Mouse (Mus musculus) neural tube, embryonic 13.5 days (tissue): ENCODE data around the gene Zfand3. TPM values are rescaled to one million over a fixed set of nuclear protein-coding genes. Genes with fewer than 3 reads are reported as not detected.

ENCODE experiments used
- ATAC-seq: fragments of 200-750 bp; cut with Nextera tagmentation; 2 replicates; pipeline ENCODE4 v1.8.0; 2017; ENCODE audit warnings: low read depth, mild to moderate bottlenecking, moderate TSS enrichment, moderate library complexity
- H3K27ac ChIP-seq: fragments of 300-500 bp; sonication (generic); replicated peaks from 2 replicates; pipeline ENCODE4 v1.5.1; 2015; ENCODE audit warnings: moderate library complexity, mild to moderate bottlenecking, inconsistent platforms
- H3K27me3 ChIP-seq: fragments of 300-500 bp; sonication (generic); 2 replicates; pipeline ENCODE4 v1.6.1; 2015; ENCODE audit warnings: mild to moderate bottlenecking, inconsistent platforms
- H3K36me3 ChIP-seq: fragments of 300-500 bp; sonication (generic); 2 replicates; pipeline ENCODE4 v1.6.1; 2015; ENCODE audit warnings: mild to moderate bottlenecking, inconsistent platforms
- H3K4me1 ChIP-seq: fragments of 300-500 bp; sonication (generic); replicated peaks from 2 replicates; pipeline ENCODE4 v1.6.1; 2015; ENCODE audit warnings: inconsistent platforms
- H3K4me2 ChIP-seq: fragments of 300-500 bp; sonication (generic); 2 replicates; pipeline ENCODE4 v1.6.1; 2015; ENCODE audit warnings: inconsistent platforms, mild to moderate bottlenecking, moderate library complexity
- H3K4me3 ChIP-seq: fragments of 300-500 bp; sonication (generic); 2 replicates; pipeline ENCODE4 v1.5.1; 2015; ENCODE audit warnings: mild to moderate bottlenecking, inconsistent platforms
- H3K9ac ChIP-seq: fragments of 300-500 bp; sonication (generic); 2 replicates; pipeline ENCODE4 v1.6.1; 2015; ENCODE audit warnings: moderate library complexity, mild to moderate bottlenecking, inconsistent platforms
- H3K9me3 ChIP-seq: fragments of 300-500 bp; sonication (generic); 2 replicates; pipeline ENCODE4 v1.6.1; 2016; ENCODE audit warnings: inconsistent platforms
- WGBS: fragments of 180-500 bp; shearing (Covaris S2); methylation state at CpG from one replicate; pipeline ENCODE4 v1.1.7; 2015; 5-methylcytosine and 5-hydroxymethylcytosine counted together
- polyA plus RNA-seq: library from polyadenylated mRNA; unstranded; fragments of >200 nt; fragmentation: Nextera tagmentation; extraction: Ambion mirVana; gene quantifications from 2 replicates; pipeline ENCODE4 v1.2.1, GENCODE M21; 2015

The Zfand3 gene
- polyA plus RNA-seq, 1 experiment from 2014 or later, result 79.3 TPM

GRCm38 (mm10) chr17:30114761-30115160 is 110.2 kb downstream of the Zfand3 start:
- Histone ChIP-seq H3K9ac (no peak overlapping the region), H3K27me3 (no peaks in the 10 kb centered on the region), H3K36me3 (no peaks in the 10 kb centered on the region), H3K4me3 (no peak overlapping the region), H3K4me1 (peaks cover 57% of the 10 kb centered on the region), H3K27ac (no peak overlapping the region), H3K4me2 (no peak overlapping the region), H3K9me3 (no peaks in the 10 kb centered on the region)
- no peak for ATAC-seq
- WGBS, result 80% methylated on average over 3 of the region's 3 CpGs

GRCm38 (mm10) chr17:30116226-30116625 is 111.7 kb downstream of the Zfand3 start:
- Histone ChIP-seq H3K4me1 (peaks cover 54% of the 10 kb centered on the region), H3K36me3 (no peaks in the 10 kb centered on the region), H3K9ac (no peak overlapping the region), H3K27me3 (no peaks in the 10 kb centered on the region), H3K27ac (peak overlapping the region; percentile 71; the same call in 1 of the 2 replicates), H3K4me3 (no peak overlapping the region), H3K4me2 (no peak overlapping the region), H3K9me3 (no peaks in the 10 kb centered on the region)
- 61% methylated on average over 5 of the region's 5 CpGs for WGBS
- no peak for ATAC-seq

- WGBS, result 69% methylated on average over 5 of the region's 5 CpGs
- Histone ChIP-seq H3K4me2 (no peak overlapping the region), H3K27ac (peak overlapping the region; percentile 53)
These were observed 113.5 kb downstream of the Zfand3 start for GRCm38 (mm10) chr17:30118036-30118435.

GRCm38 (mm10) chr17:30122278-30122677 is 117.7 kb downstream of the Zfand3 start:
- peaks cover 28% of the 10 kb centered on the region for H3K4me1 ChIP-seq
- no peaks in the 10 kb centered on the region for H3K9me3 ChIP-seq
- no peaks in the 10 kb centered on the region for H3K27me3 ChIP-seq
- peaks cover 4% of the 10 kb centered on the region; the same call in 1 of the 2 replicates for H3K36me3 ChIP-seq
- H3K4me2 ChIP-seq, result no peak overlapping the region
- 97% methylated on average over 3 of the region's 3 CpGs for WGBS
- H3K9ac ChIP-seq, result no peak overlapping the region
- H3K4me3 ChIP-seq, result no peak overlapping the region
- ATAC-seq, result no peak
- no peak overlapping the region for H3K27ac ChIP-seq

More at GRCm38 (mm10) chr17:30118036-30118435, 113.5 kb downstream of the Zfand3 start:
- no peak for ATAC-seq
- no peaks in the 10 kb centered on the region for H3K9me3 ChIP-seq
- H3K4me1 ChIP-seq, result peaks cover 39% of the 10 kb centered on the region
- no peak overlapping the region for H3K9ac ChIP-seq
- peaks cover 4% of the 10 kb centered on the region; the same call in 1 of the 2 replicates for H3K36me3 ChIP-seq
- H3K27me3 ChIP-seq, result no peaks in the 10 kb centered on the region
- no peak overlapping the region for H3K4me3 ChIP-seq

- peaks cover 45% of the 10 kb centered on the region for H3K4me1 ChIP-seq
- no peaks in the 10 kb centered on the region for H3K9me3 ChIP-seq
- ATAC-seq, result no peak
- H3K27me3 ChIP-seq, result no peaks in the 10 kb centered on the region
- H3K36me3 ChIP-seq, result no peaks in the 10 kb centered on the region
- no peak overlapping the region for H3K27ac ChIP-seq
- H3K4me3 ChIP-seq, result no peak overlapping the region
- 86% methylated on average over 6 of the region's 6 CpGs for WGBS
- no peak overlapping the region for H3K4me2 ChIP-seq
- no peak overlapping the region for H3K9ac ChIP-seq
These were observed 123.9 kb downstream of the Zfand3 start for GRCm38 (mm10) chr17:30128456-30128855.

GRCm38 (mm10) chr17:30129220-30129619 is 124.7 kb downstream of the Zfand3 start:
- no peak for ATAC-seq
- WGBS, result 66% methylated on average over 7 of the region's 7 CpGs
- Histone ChIP-seq H3K4me3 (no peak overlapping the region), H3K4me1 (peaks cover 43% of the 10 kb centered on the region), H3K4me2 (no peak overlapping the region), H3K36me3 (no peaks in the 10 kb centered on the region), H3K9me3 (no peaks in the 10 kb centered on the region), H3K27ac (no peak overlapping the region), H3K9ac (no peak overlapping the region), H3K27me3 (no peaks in the 10 kb centered on the region)

- peaks cover 52% of the 10 kb centered on the region for H3K4me1 ChIP-seq
- no peak overlapping the region for H3K9ac ChIP-seq
- H3K36me3 ChIP-seq, result peaks cover 2% of the 10 kb centered on the region; the same call in 1 of the 2 replicates
- no peak overlapping the region for H3K27ac ChIP-seq
- 76% methylated on average over 4 of the region's 4 CpGs for WGBS
- H3K4me2 ChIP-seq, result no peak overlapping the region
- no peaks in the 10 kb centered on the region for H3K27me3 ChIP-seq
- H3K4me3 ChIP-seq, result no peak overlapping the region
- ATAC-seq, result no peak
- H3K9me3 ChIP-seq, result no peaks in the 10 kb centered on the region
These were observed 125.8 kb downstream of the Zfand3 start for GRCm38 (mm10) chr17:30130326-30130725.

- Histone ChIP-seq H3K9ac (no peak overlapping the region), H3K36me3 (peaks cover 10% of the 10 kb centered on the region), H3K27me3 (no peaks in the 10 kb centered on the region), H3K4me3 (no peak overlapping the region), H3K27ac (no peak overlapping the region), H3K4me1 (peaks cover 53% of the 10 kb centered on the region), H3K9me3 (no peaks in the 10 kb centered on the region), H3K4me2 (no peak overlapping the region)
- WGBS, result 85% methylated on average over 12 of the region's 12 CpGs
- no peak for ATAC-seq
These were observed 129.1 kb downstream of the Zfand3 start for GRCm38 (mm10) chr17:30133641-30134040.

- Histone ChIP-seq H3K4me1 (peaks cover 52% of the 10 kb centered on the region), H3K9me3 (no peaks in the 10 kb centered on the region), H3K4me2 (no peak overlapping the region), H3K27me3 (no peaks in the 10 kb centered on the region), H3K27ac (no peak overlapping the region; the same call in 1 of the 2 replicates), H3K4me3 (no peak overlapping the region), H3K9ac (no peak overlapping the region), H3K36me3 (peaks cover 10% of the 10 kb centered on the region)
- 63% methylated on average over 10 of the region's 10 CpGs for WGBS
- ATAC-seq, result no peak
These were observed 130.6 kb downstream of the Zfand3 start for GRCm38 (mm10) chr17:30134955-30135735.

GRCm38 (mm10) chr17:30135890-30136289 is 131.4 kb downstream of the Zfand3 start:
- no peaks in the 10 kb centered on the region for H3K27me3 ChIP-seq
- H3K9me3 ChIP-seq, result no peaks in the 10 kb centered on the region
- no peak for ATAC-seq
- H3K9ac ChIP-seq, result no peak overlapping the region
- no peak overlapping the region for H3K4me2 ChIP-seq
- H3K36me3 ChIP-seq, result peaks cover 10% of the 10 kb centered on the region
- 90% methylated on average over 6 of the region's 6 CpGs for WGBS
- no peak overlapping the region for H3K4me3 ChIP-seq
- peaks cover 45% of the 10 kb centered on the region for H3K4me1 ChIP-seq
- no peak overlapping the region for H3K27ac ChIP-seq

GRCm38 (mm10) chr17:30136684-30137083 is 132.2 kb downstream of the Zfand3 start:
- ATAC-seq, result no peak
- H3K27ac ChIP-seq, result no peak overlapping the region
- peaks cover 44% of the 10 kb centered on the region for H3K4me1 ChIP-seq
- no peak overlapping the region for H3K9ac ChIP-seq
- H3K4me2 ChIP-seq, result no peak overlapping the region
- 84% methylated on average over 5 of the region's 5 CpGs for WGBS
- no peak overlapping the region for H3K4me3 ChIP-seq
- peaks cover 10% of the 10 kb centered on the region for H3K36me3 ChIP-seq
- no peaks in the 10 kb centered on the region for H3K27me3 ChIP-seq
- H3K9me3 ChIP-seq, result no peaks in the 10 kb centered on the region

- H3K4me1 ChIP-seq, result peaks cover 41% of the 10 kb centered on the region
- peaks cover 10% of the 10 kb centered on the region for H3K36me3 ChIP-seq
- no peak overlapping the region for H3K9ac ChIP-seq
- H3K27me3 ChIP-seq, result no peaks in the 10 kb centered on the region
- WGBS, result 88% methylated on average over 4 of the region's 4 CpGs
- no peak overlapping the region for H3K27ac ChIP-seq
- no peaks in the 10 kb centered on the region for H3K9me3 ChIP-seq
- no peak overlapping the region for H3K4me2 ChIP-seq
- H3K4me3 ChIP-seq, result no peak overlapping the region
- ATAC-seq, result no peak
These were observed 132.6 kb downstream of the Zfand3 start for GRCm38 (mm10) chr17:30137115-30137514.

GRCm38 (mm10) chr17:30144114-30144513 is 139.6 kb downstream of the Zfand3 start:
- Histone ChIP-seq H3K27ac (no peak overlapping the region), H3K4me2 (no peak overlapping the region), H3K4me1 (peaks cover 54% of the 10 kb centered on the region), H3K27me3 (no peaks in the 10 kb centered on the region), H3K9ac (no peak overlapping the region), H3K4me3 (no peak overlapping the region), H3K9me3 (no peaks in the 10 kb centered on the region), H3K36me3 (peaks cover 3% of the 10 kb centered on the region; the same call in 1 of the 2 replicates)
- no peak for ATAC-seq
- 84% methylated on average over 6 of the region's 6 CpGs for WGBS
